Mouse (Mus musculus) layer of hippocampus, postnatal 25 days (tissue): ENCODE results near the gene Acsf2. TPM values are rescaled to one million over a fixed set of nuclear protein-coding genes. Genes with fewer than 3 reads are reported as not detected.

Experiments used
- DNase-seq, 2 experiments: peaks; one replicate each; pipeline ENCODE4 v3.0.0; 2022; ENCODE audit warnings: mixed read lengths in 2 of 2, low spot score in 1 of 2; ENCODE audit errors: extremely low spot score in 1 of 2
- total RNA-seq, 2 experiments: library from RNA; stranded (reverse); gene quantifications; 2 replicates each; pipeline ENCODE4 v1.2.3; 2021

Gene Acsf2
- total RNA-seq, 2 experiments from 2014 or later: 15.3 to 20.4 TPM

DNA sequence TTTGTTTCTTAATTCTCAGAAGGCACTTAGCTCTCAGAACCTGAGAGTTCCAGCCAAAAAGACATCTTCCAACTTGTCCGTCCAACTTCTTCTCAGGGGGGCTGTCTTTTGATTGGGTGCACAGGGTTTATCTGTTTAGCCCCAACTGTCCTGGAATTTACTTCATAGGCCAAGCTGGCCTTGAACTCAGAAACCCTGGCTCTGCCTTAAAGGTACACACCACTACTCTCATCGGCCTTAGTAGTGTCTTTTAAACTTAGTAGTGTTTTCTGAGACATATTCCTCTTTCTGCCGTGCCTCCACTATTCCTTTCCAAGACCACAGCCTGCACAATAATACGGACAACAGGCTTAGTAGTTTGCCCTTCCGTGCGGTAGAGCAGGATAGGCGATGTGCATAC, 1.2 kb downstream of the Acsf2 start:
- DNase-seq: no peak

DNA sequence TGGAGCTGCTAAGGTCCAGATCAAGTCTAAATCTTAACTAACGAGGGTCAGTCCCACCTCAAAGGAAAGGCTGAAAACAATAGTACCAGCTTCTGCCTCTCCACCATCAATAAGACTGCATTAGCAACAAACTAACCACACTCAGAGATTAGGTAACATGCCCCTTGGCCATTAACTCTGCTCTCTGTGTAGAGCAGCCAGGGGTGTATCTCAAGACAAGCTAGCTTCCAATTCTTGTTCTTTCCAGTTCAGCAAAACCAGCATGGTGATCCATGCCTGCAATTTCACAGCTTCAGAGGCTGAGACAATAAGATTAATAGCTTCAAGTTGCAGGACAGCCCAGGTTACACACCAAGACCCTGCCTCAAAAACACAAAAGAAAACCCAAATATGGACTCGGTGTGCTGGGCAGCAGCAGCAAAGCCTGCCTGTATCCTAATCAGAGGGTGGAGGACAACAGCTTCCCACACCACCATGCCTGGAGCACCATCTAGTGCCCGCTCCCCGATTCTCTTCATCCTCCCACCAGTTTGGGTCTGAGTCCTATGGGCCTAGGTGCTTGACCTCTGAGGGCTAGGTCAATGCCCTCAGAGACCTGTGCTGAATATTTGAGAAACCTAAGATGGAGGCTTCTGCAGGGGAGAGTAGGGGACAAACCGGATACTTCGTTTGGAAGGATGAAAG, 3.1 kb downstream of the Acsf2 start:
- DNase-seq: no peak

DNA sequence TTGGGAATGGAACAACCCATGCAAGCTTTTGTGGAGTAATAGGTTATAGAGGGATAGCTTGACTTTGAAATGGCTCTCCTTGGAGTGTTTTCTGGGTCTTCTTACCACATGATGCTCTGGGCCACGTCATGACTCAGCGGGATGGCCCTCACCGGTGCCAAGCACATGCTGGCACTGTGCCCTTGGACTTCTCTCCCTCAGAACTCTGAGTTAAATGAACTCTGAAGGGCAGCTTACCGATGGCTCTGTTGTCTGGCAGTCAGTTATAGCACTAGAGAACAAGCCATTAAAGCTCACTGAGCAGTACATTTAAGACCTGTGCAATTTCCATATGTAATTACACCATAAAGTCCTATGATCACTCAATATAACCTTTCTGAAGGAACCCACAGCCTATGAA, 4.4 kb downstream of the Acsf2 start:
- DNase-seq: no peak

DNA sequence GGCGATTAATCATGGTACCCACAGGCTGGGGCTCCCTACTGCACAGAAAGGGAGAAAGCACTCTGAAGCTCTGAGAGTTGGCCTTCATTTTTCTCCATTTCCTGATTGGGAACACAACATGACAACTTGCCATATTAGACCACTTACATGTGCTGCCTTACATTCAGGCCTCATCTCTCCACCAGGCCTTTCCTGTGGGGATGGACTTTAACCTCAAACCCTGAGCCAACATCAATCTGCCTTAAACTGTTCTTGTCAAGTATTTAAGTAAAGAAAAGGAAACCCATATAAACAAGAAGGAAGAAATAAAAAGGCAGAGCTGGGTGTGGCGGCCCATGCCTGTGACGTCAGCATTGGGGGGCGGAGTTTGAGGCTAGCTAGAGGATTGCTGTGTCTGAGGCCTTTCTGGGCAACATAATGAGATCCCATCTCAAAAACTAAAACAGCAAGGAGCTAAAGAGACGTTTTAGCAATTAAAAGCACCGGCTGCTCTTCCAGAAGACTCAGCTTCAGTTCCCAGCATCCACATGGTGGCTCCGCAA, 5.3 kb downstream of the Acsf2 start:
- no peak for DNase-seq

DNA sequence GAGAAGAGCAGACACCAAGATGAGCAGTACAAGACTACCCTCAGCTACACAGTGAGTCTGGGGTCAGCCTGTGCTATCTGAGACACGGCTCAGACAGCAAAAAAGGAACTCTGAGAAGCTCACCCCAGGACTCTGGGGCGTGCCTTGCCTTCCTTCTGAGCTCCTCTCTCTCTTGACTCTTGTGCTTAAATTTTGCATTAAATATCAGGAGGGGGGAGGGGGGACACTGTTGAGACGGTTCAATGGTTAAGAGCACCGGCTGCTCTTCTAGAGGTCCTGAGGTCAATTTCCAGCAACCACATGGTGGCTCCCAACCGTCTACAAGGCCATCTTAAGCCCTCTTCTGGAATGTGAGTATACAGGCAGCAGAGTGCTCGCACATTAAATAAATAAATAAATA, 14.2 kb downstream of the Acsf2 start:
- DNase-seq: no peak

DNA sequence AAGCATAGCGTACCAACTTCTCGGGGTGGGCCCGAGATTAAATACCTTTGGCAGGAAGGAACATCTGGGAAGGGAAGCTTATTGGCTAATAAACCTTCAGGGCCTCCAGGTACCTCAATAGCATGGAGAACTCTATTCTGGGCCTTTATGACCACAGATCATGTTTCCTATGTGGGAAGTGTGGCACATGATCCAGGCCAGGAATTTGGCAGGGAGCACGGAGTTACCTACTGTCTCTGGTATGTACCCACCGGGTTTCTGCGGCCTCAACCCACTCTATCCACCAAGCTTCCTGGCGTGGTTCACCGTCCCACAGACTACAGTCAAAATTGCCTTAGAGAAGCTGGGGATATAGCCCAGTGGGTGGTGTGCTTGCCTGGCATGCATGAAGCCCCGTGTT, 16.6 kb downstream of the Acsf2 start:
- no peak for DNase-seq

DNA sequence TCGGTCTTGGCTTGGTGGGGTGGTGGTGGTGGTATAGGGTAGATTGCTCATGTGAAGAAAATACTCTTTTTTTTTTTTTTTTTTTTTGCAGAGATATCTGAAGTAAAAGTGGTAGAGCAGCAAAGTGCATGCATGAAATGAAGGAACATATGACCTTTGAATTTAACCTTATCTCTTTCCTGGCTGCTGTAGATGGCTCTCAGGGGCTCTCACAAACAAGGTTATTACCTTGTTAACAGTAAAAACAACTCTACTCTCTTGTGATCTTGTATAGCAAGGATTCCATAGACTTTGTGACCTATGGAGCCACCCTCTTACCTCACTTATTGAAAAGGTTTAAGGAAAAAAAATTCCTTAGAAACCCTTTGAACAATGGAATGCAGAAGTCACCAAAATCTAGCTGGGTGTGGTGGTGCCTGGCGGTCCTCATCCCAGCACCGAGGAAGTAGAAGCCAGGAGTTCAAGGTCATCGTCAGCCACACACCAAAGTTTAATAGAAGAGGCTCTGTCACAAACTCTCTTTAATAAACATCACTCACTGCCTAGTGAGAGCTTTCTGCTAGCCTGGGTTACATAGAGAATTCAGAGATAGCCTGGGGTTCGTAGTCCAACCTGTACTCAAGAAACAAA, 21.4 kb downstream of the Acsf2 start:
- DNase-seq: no peak

DNA sequence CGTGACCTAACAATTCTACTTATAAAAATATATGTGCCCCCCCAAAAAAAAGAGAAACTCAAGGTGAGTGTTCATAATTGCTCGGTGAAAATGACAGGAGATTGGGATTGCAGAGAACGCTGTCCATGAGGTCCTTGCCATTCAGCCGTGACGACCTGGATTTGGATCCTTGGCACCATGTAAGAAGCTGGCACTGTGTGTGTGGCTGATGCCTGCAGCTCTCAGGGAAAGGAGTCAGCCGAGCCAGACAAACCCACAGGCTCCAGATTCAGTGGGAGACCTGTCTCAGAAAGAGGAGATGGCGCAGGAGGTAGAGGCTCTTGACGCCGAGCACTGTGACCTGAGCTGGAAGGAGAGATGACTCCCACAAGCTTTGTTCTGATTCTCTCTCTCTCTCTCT, 25.3 kb downstream of the Acsf2 start:
- DNase-seq: no peak

DNA sequence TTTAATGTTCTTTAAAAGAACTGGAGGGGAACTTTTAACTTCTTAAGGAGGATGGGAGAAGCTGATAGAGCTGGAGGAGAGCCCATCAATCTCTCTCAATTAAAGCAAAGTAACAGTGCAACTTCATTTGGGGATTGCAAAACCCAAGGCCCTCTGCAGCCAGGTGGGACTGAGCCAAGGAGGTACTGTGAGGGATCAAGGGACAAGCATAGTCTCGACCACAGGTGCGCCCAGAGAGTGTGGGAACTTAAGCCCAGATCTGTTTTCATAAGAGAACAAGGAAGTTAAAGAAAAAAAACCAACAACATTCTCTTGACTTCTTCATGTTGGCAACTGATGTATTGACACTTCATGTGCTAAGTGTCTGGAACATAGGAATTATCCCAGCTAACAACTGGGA, 26.6 kb downstream of the Acsf2 start:
- no peak for DNase-seq

DNA sequence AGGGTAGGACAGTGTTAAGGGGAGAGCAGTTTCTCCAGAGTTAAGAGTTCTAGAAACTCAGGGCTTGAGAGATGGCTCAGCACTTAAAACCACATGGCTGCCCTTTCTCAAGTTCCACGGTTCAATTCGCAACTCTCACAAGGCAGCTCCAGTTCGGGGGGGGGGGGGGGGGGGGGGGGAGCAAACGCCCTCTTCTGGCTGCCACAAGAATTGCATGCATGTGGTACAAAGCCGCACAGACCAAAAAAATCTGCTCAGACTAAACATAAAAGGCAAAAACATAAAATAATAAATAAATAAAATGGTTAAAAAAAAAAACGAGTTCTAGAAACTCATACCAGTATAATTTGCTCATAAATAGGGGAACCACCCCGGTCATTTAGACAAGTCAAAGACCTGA, 27.1 kb downstream of the Acsf2 start:
- no peak for DNase-seq

DNA sequence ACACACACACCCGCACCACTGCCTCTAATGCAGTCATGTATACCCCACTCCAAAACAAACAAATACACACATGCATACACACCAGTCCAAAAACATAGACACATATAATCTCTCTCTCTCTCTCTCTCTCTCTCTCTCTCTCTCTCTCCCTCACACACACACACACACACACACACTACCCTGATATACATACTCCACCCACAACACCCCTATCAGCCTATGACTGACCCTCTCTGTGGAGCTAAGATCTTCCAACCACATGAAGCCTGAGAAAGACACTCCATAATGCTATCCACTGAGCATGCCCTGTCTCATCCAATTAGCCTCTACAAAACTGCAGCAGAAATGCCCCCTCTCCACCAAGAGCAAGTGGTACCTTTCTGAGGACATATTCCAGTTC, 29.8 kb downstream of the Acsf2 start:
- DNase-seq: no peak

DNA sequence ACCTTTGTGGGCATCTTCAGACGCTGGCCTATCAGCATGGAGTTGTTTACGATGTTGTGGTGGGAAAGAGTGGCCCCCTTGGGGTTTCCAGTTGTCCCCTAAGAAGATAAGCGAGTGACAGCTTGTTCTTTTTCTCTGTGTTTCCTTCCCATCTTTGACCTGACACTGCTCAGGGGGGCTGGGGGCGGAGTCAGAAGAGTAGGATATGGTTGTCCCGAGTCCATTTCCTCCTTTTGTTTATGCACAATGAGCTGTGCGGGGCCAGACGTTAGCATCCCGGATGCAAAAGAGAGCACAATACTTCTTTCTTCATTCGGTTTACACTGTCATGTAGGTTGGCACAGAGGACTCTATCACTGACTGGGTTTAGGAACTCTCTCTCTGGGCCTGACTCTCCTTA, 31.1 kb downstream of the Acsf2 start:
- no peak for DNase-seq

DNA sequence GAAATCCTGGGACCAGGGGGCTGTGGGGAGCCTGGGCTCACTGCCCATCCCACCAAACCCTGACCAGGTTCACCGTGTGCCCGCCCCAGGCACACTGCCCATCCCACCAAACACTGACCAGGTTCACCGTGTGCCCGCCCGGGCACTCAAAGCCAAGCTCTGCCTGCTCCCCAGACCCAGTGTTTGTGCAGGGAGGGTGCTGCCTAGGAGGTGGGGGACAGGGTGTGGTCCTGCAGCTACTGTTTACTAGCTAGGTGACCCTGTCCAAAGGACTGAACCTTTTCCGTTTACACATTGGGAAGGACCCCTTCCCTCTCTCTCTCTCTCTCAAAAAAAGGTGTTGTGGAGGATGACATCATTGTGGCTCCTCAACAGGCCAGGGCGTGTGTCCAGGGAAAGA, 34.3 kb downstream of the Acsf2 start:
- no peak for DNase-seq

DNA sequence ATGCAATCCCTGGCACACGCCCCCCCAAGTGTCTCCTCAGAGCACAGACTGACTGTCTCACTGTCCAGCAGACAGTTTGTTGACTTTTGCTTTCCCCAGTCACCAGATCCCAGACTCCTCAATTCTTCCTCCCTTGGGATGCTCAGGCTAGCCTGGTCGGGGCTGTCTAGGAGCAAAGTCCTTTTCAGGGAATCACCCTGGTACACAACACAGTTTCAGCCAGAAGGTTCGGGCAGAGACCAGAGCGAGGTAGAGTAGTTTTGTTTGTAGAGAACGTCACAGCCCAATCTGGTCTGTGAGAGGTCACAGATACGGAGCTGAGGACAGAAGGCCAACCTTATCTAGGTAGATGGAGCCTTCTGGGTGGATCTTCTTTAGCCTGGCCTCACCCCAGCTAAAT, 35.1 kb downstream of the Acsf2 start:
- no peak for DNase-seq

DNA sequence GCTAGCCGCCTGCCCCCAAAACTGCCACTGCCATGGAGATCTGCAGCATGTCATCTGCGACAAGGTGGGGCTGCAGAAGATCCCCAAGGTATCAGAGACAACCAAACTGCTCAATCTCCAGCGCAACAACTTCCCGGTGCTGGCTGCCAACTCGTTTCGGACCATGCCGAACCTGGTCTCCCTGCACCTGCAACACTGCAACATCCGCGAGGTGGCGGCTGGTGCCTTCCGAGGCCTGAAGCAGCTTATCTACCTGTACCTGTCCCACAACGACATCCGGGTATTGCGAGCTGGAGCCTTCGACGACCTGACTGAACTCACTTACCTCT, 36.6 kb downstream of the Acsf2 start:
- DNase-seq: no peak

DNA sequence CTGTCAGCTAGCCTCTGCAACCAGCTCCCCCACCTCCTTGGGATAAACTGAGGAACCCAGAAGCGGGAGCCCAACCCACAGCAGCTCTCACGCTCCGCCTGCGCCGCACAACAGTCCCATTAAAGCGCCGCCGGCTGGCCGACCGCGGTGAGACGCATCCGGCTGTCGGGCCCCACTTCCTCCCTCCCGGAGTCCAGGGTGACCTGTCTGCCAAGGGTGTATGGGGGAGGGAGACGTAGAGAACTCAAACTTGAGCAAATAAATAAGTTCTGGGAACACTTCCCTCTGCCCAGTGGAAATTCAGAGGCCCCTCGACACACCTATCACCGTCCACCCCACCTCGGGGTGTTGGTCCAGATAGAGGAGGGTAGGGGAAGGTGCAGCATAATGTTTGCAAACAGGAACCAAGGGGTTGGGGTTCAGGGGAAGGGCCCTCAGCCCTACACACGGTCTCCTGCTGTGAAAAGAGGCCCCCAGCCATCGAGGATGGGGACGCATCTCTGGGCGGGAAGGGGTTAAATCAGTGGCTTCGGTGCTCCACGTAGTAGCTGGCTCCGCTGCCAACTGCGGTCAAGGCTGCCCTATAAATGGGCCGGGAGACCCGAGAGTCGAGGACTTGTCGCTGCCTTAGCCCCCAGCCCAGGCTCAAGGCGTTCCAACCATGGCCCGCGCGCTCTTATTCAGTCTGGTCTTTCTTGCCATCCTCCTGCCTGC, 37.1 kb downstream of the Acsf2 start, which contains the start of gene Chad:
Chad (plus strand) TSS at position 611 of the 714 bp plus-strand sequence.
- no peak for DNase-seq

DNA sequence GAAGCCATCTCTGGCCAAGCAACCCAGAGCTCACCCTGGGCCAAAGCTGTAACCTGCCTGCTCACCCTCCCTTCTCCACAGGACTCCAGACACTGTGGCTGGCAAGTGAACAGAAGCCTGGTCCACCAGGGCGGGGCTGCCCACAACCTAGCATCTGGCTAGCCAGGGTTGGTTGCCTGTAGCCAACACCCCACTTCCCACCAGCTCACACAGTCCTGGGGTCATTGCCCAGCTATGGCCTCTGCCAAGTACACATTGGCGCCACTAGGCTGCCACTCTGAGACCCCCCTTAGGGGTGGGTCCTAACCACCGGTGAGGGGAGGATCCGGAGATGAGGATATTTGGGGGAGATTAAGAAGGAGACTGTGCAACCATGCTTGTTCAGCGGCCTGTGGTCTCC, 37.9 kb downstream of the Acsf2 start:
- no peak for DNase-seq

DNA sequence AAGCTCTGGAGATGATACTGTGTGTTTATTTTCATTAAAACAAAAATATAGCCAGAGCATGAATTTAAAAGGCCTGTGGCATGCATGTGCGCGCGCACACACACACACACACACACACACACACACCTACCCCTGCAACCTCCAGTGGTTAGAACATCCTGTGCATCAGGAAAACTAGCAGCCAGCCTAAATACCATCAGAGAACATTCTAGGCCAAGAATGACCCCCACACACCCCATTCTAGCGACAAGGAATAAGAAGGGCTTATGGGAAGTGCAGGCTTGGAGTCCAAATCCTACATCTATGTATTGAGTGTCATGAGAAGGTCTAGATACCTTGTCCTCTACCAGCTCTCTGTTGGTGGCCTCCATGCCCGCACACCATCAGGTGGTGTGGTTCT, 38.3 kb downstream of the Acsf2 start:
- no peak for DNase-seq

DNA sequence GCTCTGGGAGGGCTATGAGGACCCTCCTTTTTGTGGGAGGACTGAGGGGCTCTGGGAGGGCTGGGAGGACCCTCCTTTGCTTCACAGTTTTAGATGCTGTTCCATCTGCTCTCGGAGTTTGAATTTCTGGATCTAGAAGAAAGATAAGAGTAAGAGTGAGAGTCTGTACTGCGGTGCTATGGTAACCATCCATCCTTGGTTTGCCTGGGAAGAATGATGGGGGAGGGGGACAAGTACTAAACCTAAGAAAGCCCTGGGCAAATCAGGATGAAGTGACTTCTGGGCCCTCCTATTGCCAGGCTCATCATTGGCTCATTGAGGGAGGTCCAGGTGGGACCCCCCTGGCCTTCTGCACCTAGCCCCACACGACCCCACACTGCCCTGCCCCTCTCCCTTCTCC, 43.4 kb downstream of the Acsf2 start:
- no peak for DNase-seq

DNA sequence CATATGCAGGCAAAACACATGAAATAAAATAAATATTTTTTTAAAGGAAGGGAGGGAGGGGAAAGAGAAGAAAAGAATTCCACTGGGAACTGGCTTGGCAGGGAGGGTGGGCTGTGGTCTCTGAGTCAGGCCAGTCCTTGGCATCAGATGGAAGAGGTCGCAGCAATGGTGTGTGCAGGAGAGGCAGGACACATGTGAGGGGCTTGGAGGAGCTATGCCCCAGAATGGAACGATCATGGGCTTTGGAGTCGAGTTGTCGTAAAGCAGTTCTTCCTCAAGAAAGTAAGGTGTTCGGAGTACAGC, 51.3 kb downstream of the Acsf2 start:
- no peak for DNase-seq

DNA sequence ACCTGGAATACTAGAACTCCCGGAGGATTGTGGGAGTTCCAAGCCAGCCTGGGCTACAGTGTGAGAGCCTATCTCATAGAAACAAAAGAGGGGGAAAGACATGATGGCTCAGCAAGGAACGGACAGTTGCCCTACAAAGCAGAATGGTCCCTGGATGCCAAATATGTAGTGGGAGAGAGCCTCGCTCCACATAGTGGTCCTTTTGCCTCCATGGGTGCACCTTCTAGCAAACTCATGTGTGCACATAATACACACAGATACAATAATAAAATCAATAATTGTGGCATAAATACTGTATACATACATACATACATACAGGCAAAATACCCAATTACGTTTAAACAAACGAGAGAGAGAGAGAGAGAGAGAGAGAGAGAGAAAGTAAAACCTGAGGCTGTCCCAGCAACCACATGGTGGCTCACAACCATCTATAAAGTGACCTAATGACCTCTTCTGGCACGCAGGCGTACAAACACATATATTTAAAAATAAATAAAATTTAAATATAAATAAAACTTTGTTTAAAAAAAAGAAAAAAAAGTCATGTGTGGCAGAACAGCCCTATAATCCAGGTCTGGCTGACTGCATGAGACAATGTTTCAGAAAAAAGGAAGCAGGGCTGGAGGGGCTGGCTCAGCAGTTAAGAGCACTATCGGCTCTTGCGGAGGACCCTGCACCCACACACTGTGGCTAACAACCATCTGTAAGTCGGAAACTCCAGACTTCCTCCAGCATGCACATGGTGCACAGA, 51.8 kb downstream of the Acsf2 start:
- DNase-seq: no peak
